8 mouse cellular contexts compared by ENCODE assay signal in the genomic region with DNA sequence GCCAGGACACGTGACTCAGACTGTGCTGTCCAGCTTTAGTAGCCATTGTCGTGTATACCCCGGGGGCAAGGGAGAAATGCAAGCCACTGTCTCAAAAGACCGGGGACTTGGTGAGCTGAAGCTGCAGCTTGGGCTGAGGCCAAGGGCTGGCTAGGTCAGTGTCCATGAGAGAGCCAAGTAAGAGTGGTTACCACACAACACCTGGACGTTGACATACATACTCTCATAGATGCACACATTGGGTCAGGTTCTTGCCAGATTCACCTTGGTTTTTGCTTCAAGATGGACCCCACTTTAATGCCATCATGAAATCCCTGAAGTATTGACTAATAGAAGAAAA. TPM values are rescaled to one million over a fixed set of nuclear protein-coding genes. Genes with fewer than 3 reads are reported as not detected.
DNase-seq lines count a peak whose midpoint lies in the region; ATAC-seq and TF ChIP-seq lines count a peak whose summit lies in the region.

No protein-coding gene starts in this region.

- peak overlapping the region; percentile 82 for H3K4me2 ChIP-seq in kidney, embryonic 14.5 days (replicated peaks; ENCODE audit: low read depth, low read length)
- peak overlapping the region; percentile 87 for H3K4me2 ChIP-seq in hindbrain, embryonic 15.5 days
- H3K4me2 ChIP-seq in midbrain, embryonic 13.5 days (replicated peaks), result peak overlapping the region; percentile 93

- DNase-seq in kidney, postnatal 36 days, result no peak
- no peak for DNase-seq in urinary bladder, postnatal 10 days (ENCODE audit: low spot score)
- DNase-seq in gastrocnemius, postnatal 25 days, result no peak
- DNase-seq in cerebellum, postnatal 10 days, result no peak

- no peak for TF ChIP-seq POLR2A in cortical plate, adult 2 months (IDR thresholded peaks at IDR 0.05; ENCODE audit: extremely low read depth, insufficient read depth, low read length)

- peak overlapping the region; percentile 81 for H3K4me3 ChIP-seq in kidney, embryonic 14.5 days (ENCODE audit: low read length)
- peak overlapping the region; percentile 44 for H3K4me3 ChIP-seq in cortical plate, adult 2 months (ENCODE audit: insufficient read depth, low read length)
- peak overlapping the region; percentile 56 for H3K4me3 ChIP-seq in hindbrain, embryonic 15.5 days
- peak overlapping the region; percentile 68 for H3K4me3 ChIP-seq in midbrain, embryonic 13.5 days (replicated peaks)

- H3K27ac ChIP-seq in kidney, embryonic 14.5 days (ENCODE audit: low read depth, low read length), result no peak overlapping the region
- H3K27ac ChIP-seq in cortical plate, adult 2 months (ENCODE audit: insufficient read depth, low read length), result no peak overlapping the region
- H3K27ac ChIP-seq in hindbrain, embryonic 15.5 days (replicated peaks), result no peak overlapping the region
- no peak overlapping the region for H3K27ac ChIP-seq in midbrain, embryonic 13.5 days

- H3K9me3 ChIP-seq in kidney, embryonic 14.5 days (ENCODE audit: control insufficient read depth, low read length), result no peaks in the 10 kb centered on the region
- no peaks in the 10 kb centered on the region for H3K9me3 ChIP-seq in hindbrain, embryonic 15.5 days
- H3K9me3 ChIP-seq in midbrain, embryonic 13.5 days, result no peaks in the 10 kb centered on the region

- 0 out of 2 replicates have a peak, but pooled peaks cover 4% of the 10 kb centered on the region for H3K4me1 ChIP-seq in kidney, embryonic 14.5 days (ENCODE audit: control insufficient read depth, insufficient read depth, low read length)
- H3K4me1 ChIP-seq in cortical plate, adult 2 months (ENCODE audit: control insufficient read depth, insufficient read depth, low read length), result peaks cover 2% of the 10 kb centered on the region; the same call in 1 of the 2 replicates
- peaks cover 13% of the 10 kb centered on the region for H3K4me1 ChIP-seq in hindbrain, embryonic 15.5 days (replicated peaks)
- peaks cover 12% of the 10 kb centered on the region for H3K4me1 ChIP-seq in midbrain, embryonic 13.5 days (replicated peaks)

- peak overlapping the region; percentile 85 for H3K9ac ChIP-seq in kidney, embryonic 14.5 days (ENCODE audit: low read depth, low read length)
- H3K9ac ChIP-seq in hindbrain, embryonic 15.5 days, result peak overlapping the region; percentile 61
- H3K9ac ChIP-seq in midbrain, embryonic 13.5 days (replicated peaks), result peak overlapping the region; percentile 80

- H3K27me3 ChIP-seq in kidney, embryonic 14.5 days (ENCODE audit: control insufficient read depth, insufficient read depth, low read length), result no peaks in the 10 kb centered on the region
- no peaks in the 10 kb centered on the region for H3K27me3 ChIP-seq in hindbrain, embryonic 15.5 days
- no peaks in the 10 kb centered on the region for H3K27me3 ChIP-seq in midbrain, embryonic 13.5 days

- H3K36me3 ChIP-seq in kidney, embryonic 14.5 days (ENCODE audit: control insufficient read depth, insufficient read depth, low read length), result no peaks in the 10 kb centered on the region
- no peaks in the 10 kb centered on the region for H3K36me3 ChIP-seq in hindbrain, embryonic 15.5 days
- no peaks in the 10 kb centered on the region for H3K36me3 ChIP-seq in midbrain, embryonic 13.5 days

- no peak for ATAC-seq in kidney, embryonic 14.5 days (ENCODE audit: low FRiP score, low TSS enrichment)
- no peak for ATAC-seq in hindbrain, embryonic 15.5 days (ENCODE audit: low FRiP score, low read depth)
- ATAC-seq in midbrain, embryonic 13.5 days, result no peak

- 12% methylated on average over 5 of the region's 5 CpGs for WGBS in kidney, embryonic 14.5 days
- 8% methylated on average over 5 of the region's 5 CpGs for WGBS in hindbrain, embryonic 15.5 days
- 12% methylated on average over 5 of the region's 5 CpGs for WGBS in midbrain, embryonic 13.5 days

- TF ChIP-seq CTCF in cortical plate, adult 2 months (IDR thresholded peaks at IDR 0.05; ENCODE audit: extremely low read depth, insufficient read depth, low read length), result no peak

RNA-seq across cellular contexts. Expression of a gene that starts 0.3 kb away (rescaled TPM):
- 32.6 and 43.6 TPM in 2 replicates for polyA plus RNA-seq in kidney, embryonic 14.5 days (2014; fragmentation: Nextera tagmentation; extraction: Ambion mirVana)
- polyA plus RNA-seq in cortical plate, adult 2 months (2012; rRNA removed), result 1.9 and 2.0 TPM in 2 replicates
- 5.3 and 5.8 TPM in 2 replicates for polyA plus RNA-seq in hindbrain, embryonic 15.5 days (2015; fragmentation: Nextera tagmentation; extraction: Ambion mirVana)
- polyA plus RNA-seq in midbrain, embryonic 13.5 days (2015; fragmentation: Nextera tagmentation; extraction: Ambion mirVana), result 8.7 and 9.4 TPM in 2 replicates
- total RNA-seq in gastrocnemius, postnatal 25 days (2021), result under 1 TPM; 0.56 to 0.64 TPM
